Mouse (Mus musculus) kidney, embryonic 16.5 days (tissue): ENCODE measurements at regions not wholly inside any gene's neighbourhood (a gene's known extent, or its start where the extent isn't known, plus 50 kb on each side); places are given as distances from the start of the nearest gene placed in this dataset.

Experiments
- ATAC-seq: fragments of 200-750 bp; cut with Nextera tagmentation; 2 replicates; pipeline ENCODE4 v1.8.0; 2017; ENCODE audit warnings: moderate TSS enrichment; ENCODE audit not compliant: low FRiP score, low TSS enrichment
- H3K27ac ChIP-seq: fragments of 300-500 bp; sonication (generic); 2 replicates; pipeline ENCODE4 v1.5.1; 2014; ENCODE audit warnings: low read length
- H3K27me3 ChIP-seq: fragments of 300-500 bp; sonication (generic); 2 replicates; pipeline ENCODE4 v1.6.1; 2014; ENCODE audit warnings: low read length, control low read depth, mixed read lengths; ENCODE audit not compliant: insufficient read depth
- H3K36me3 ChIP-seq: fragments of 300-500 bp; sonication (generic); 2 replicates; pipeline ENCODE4 v1.6.1; 2014; ENCODE audit warnings: low read length, control low read depth, mixed read lengths; ENCODE audit not compliant: insufficient read depth
- H3K4me1 ChIP-seq: fragments of 300-500 bp; sonication (generic); 2 replicates; pipeline ENCODE4 v1.6.1; 2014; ENCODE audit warnings: low read length, control low read depth, mixed read lengths; ENCODE audit not compliant: insufficient read depth
- H3K4me2 ChIP-seq: fragments of 300-500 bp; sonication (generic); replicated peaks from 2 replicates; pipeline ENCODE4 v1.6.1; 2014; ENCODE audit warnings: low read depth, low read length
- H3K4me3 ChIP-seq: fragments of 300-500 bp; sonication (generic); 2 replicates; pipeline ENCODE4 v1.5.1; 2014; ENCODE audit warnings: mild to moderate bottlenecking, low read length
- H3K9ac ChIP-seq: fragments of 300-500 bp; sonication (generic); replicated peaks from 2 replicates; pipeline ENCODE4 v1.6.1; 2014; ENCODE audit warnings: low read length
- H3K9me3 ChIP-seq: fragments of 300-500 bp; sonication (generic); 2 replicates; pipeline ENCODE4 v1.6.1; 2016; ENCODE audit warnings: low read length, control low read depth
- WGBS: fragments of 180-500 bp; shearing (Covaris S2); extraction: QIAGEN DNeasy Blood & Tissue Kit; methylation state at CpG from one replicate; pipeline ENCODE4 v1.1.7; 2014; 5-methylcytosine and 5-hydroxymethylcytosine counted together

DNA sequence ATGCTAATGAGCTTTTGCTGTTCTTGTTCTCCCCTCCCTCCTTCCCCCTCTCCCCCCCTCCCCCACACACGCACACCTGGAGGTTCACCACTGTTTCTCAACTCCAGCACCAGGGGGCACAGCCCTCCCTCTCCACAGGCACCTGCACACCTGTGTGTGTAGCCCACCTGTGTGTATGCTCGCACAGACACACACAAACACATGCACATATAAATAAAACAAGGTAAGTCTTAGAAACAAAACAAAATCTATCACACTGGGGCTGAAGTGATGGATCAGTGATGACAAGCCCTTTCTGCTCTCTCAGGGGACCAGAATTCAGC, 113.9 kb downstream of the Sp3 start:
- Histone ChIP-seq H3K27ac (no peak overlapping the region), H3K4me1 (no peaks in the 10 kb centered on the region), H3K4me2 (no peak overlapping the region), H3K36me3 (no peaks in the 10 kb centered on the region), H3K9me3 (no peaks in the 10 kb centered on the region), H3K27me3 (no peaks in the 10 kb centered on the region), H3K9ac (no peak overlapping the region), H3K4me3 (no peak overlapping the region)
- no peak for ATAC-seq
- WGBS, result 59% methylated on average over 2 of the region's 2 CpGs

DNA sequence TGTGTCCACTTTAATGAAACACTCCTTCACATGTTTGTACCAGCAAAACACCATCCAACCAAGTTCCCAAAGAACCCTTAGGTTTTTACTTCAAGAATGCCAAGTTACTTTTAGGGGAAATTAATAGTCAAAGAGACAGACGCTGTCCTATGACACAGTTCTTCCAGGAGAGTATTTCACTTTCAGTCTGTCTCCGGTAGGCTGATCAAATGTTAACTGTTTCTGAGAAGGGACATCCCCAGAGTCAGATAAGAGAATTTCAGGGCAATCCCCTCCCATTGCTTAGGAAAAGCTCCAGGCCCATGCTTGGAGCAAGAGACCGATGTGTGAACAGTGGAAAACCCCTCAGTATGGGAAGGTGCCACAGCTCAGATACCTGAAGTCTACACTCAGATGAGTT, 112.1 kb downstream of the Sp3 start:
- 89% methylated on average over 3 of the region's 3 CpGs for WGBS
- ATAC-seq, result no peak
- Histone ChIP-seq H3K4me3 (no peak overlapping the region), H3K27ac (no peak overlapping the region), H3K36me3 (no peaks in the 10 kb centered on the region), H3K4me2 (no peak overlapping the region), H3K9ac (no peak overlapping the region), H3K4me1 (no peaks in the 10 kb centered on the region), H3K27me3 (no peaks in the 10 kb centered on the region), H3K9me3 (no peaks in the 10 kb centered on the region)

DNA sequence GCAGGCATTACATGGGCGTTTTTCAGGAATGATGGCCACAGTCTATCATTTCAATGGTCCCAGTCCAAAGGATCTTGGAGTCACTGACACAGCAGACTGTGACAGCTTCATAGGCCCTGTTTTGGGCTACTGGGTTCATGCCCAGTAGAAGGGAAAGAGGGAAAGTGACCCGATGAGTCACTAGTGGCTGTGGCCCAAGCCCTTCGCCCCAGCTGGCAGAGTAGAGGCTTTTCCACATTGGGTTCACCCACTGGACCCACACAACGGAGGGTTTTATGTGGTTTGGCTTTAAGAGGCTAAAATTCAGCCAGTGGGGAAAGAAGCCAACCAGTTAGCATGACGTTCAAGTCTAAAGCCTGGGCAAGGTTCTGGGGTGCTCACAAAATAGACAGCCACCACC, 108.4 kb downstream of the Sp3 start:
- ATAC-seq, result no peak
- H3K4me3 ChIP-seq, result no peak overlapping the region
- WGBS, result 87% methylated on average over 5 of the region's 5 CpGs

DNA sequence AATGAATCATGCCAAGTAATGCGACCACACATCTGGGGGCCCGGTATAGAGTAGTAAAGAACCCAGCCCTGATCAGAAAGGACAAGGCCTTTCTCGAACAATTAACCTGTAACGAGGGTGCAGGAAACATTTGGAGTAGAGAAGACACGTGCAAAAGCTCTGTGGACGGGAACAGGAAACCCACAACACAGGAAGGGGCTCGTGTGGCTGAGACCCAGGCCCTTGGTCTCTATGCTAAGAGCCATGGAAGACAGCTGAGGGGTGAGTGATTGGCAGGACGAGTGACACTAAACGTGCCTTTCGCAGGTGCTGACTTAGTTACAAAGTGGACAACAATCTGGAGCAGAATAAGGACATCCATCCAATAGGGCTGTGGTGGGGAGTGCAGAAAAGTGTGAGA, 106.3 kb downstream of the Sp3 start:
- Histone ChIP-seq H3K9ac (no peak overlapping the region), H3K36me3 (no peaks in the 10 kb centered on the region), H3K4me1 (no peaks in the 10 kb centered on the region), H3K27me3 (no peaks in the 10 kb centered on the region), H3K27ac (no peak overlapping the region), H3K9me3 (no peaks in the 10 kb centered on the region), H3K4me3 (no peak overlapping the region), H3K4me2 (no peak overlapping the region)
- ATAC-seq, result no peak
- 78% methylated on average over 10 of the region's 10 CpGs for WGBS

More for the DNA sequence above, 108.4 kb downstream of the Sp3 start:
- Histone ChIP-seq H3K9ac (no peak overlapping the region), H3K27me3 (no peaks in the 10 kb centered on the region), H3K9me3 (no peaks in the 10 kb centered on the region), H3K27ac (no peak overlapping the region), H3K36me3 (no peaks in the 10 kb centered on the region), H3K4me2 (no peak overlapping the region), H3K4me1 (no peaks in the 10 kb centered on the region)

DNA sequence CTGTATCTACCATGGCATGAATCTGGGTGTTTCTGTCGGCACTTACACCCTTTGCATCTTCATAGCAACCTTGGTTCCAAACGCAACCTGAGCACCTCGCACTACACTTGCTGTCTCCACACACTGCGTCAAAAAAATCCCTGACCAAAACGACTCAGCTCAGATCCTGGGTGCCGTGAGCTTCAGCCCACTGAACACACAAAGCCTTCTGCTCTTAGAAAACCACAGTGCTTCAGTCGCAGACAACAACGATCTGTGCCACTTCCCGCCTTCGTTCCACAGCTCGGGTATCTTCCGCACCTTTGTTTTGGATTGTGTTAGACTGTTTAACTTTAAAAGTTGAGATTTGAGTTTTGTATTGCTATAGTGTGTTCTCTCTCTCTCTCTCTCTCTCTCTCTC, 105.7 kb downstream of the Sp3 start:
- H3K4me1 ChIP-seq, result no peaks in the 10 kb centered on the region

DNA sequence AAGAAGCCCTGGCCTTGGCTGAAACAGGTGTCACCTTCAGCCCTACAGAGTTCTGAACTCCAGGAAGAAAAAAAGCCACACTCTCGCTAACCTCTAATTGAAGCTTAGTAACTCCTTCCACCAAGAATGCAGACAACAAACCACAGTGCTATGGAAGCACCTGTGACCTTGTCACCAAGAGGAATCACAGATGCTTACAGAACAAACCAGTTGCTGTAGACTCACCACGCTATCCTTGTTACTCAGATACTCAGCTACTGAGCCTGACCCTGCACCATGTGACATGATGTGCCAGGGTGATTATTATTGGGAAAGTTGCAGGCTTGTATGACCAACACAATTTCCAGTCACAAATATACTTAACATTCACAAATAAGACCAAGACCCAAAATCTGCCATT, 104.6 kb downstream of the Sp3 start:
- Histone ChIP-seq H3K27ac (no peak overlapping the region), H3K4me3 (no peak overlapping the region), H3K36me3 (no peaks in the 10 kb centered on the region), H3K27me3 (no peaks in the 10 kb centered on the region), H3K9ac (no peak overlapping the region), H3K9me3 (no peaks in the 10 kb centered on the region), H3K4me2 (no peak overlapping the region), H3K4me1 (no peaks in the 10 kb centered on the region)
- WGBS, result 70% methylated on average over 2 of the region's 2 CpGs
- no peak for ATAC-seq

More for the DNA sequence above, 105.7 kb downstream of the Sp3 start:
- no peak for ATAC-seq
- Histone ChIP-seq H3K4me2 (no peak overlapping the region), H3K36me3 (no peaks in the 10 kb centered on the region), H3K9ac (no peak overlapping the region), H3K27me3 (no peaks in the 10 kb centered on the region), H3K4me3 (no peak overlapping the region), H3K27ac (no peak overlapping the region), H3K9me3 (no peaks in the 10 kb centered on the region)
- 83% methylated on average over 12 of the region's 12 CpGs for WGBS

DNA sequence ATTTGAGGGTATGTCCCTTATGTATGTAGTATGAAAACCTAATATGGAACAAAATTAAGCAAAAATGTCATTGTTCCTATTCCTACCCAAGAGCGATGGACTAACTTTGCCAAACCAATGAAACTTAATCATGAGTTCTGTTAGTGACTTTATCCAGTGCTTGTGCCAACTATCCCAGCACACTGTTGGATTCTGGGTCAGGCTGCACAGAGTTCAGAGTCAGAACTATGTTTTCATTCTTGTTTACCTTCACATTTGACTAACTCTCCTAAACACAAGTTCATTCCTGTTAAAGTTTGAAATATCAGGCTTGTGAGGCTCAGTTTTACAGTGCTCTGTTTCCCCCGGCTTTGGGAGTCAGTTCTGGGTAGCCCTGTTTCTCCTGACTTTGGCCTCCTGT, 100.2 kb downstream of the Sp3 start:
- Histone ChIP-seq H3K9me3 (no peaks in the 10 kb centered on the region), H3K4me1 (no peaks in the 10 kb centered on the region), H3K27ac (no peak overlapping the region), H3K4me3 (no peak overlapping the region), H3K9ac (no peak overlapping the region), H3K27me3 (no peaks in the 10 kb centered on the region), H3K36me3 (no peaks in the 10 kb centered on the region), H3K4me2 (no peak overlapping the region)
- ATAC-seq, result no peak
- 94% methylated on average over 2 of the region's 2 CpGs for WGBS

DNA sequence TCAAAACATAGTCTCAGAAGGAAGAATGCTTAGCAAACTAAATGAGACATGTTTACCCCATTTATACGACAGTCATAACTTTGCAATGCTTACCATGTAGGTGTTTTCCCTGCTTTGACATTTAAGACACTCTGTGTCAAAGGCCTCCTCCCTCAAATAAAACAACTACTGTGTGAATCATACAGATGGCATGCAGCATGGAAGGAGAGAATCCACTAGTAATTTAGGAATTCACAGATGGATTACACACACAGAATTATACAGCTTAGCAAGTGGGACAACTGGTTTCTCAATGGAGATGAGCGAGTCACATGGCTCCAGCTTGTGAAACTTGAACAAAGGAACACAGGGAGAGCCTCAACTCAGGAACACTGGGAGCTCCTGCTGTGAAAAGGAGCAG, 98.7 kb downstream of the Sp3 start:
- Histone ChIP-seq H3K27me3 (no peaks in the 10 kb centered on the region), H3K27ac (no peak overlapping the region), H3K4me3 (no peak overlapping the region), H3K36me3 (no peaks in the 10 kb centered on the region), H3K4me1 (no peaks in the 10 kb centered on the region), H3K9ac (no peak overlapping the region), H3K9me3 (no peaks in the 10 kb centered on the region), H3K4me2 (no peak overlapping the region)
- 85% methylated on average over 2 of the region's 2 CpGs for WGBS
- no peak for ATAC-seq

DNA sequence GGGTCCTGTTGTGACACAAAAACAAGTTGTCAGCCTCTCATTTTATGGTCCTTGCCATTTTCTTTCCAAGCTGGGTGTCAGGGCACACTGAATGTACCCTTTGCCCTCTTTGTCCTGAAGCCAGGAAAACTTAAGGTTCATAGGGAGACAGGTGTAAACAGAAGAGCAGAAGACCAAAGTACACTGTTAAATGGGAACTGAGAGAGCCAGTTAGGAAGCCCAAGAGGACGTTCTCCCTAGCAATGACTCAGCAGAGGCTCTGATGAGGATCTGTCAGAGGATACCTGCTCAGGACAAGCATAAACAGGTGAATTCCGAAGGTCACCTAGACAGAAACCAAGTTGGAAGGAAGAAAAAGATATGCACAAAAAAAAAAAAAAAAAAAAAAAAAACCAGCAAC, 94.0 kb downstream of the Sp3 start:
- ATAC-seq, result no peak
- Histone ChIP-seq H3K27ac (no peak overlapping the region), H3K4me2 (no peak overlapping the region), H3K9ac (no peak overlapping the region), H3K36me3 (no peaks in the 10 kb centered on the region), H3K9me3 (no peaks in the 10 kb centered on the region), H3K27me3 (no peaks in the 10 kb centered on the region), H3K4me1 (peaks cover 3% of the 10 kb centered on the region; the same call in 1 of the 2 replicates), H3K4me3 (no peak overlapping the region)
- WGBS, result 87% methylated on average over 2 of the region's 2 CpGs
